Mouse (Mus musculus) heart, embryonic 14.5 days (tissue): ENCODE results near the gene Aars2. TPM values are rescaled to one million over a fixed set of nuclear protein-coding genes. Genes with fewer than 3 reads are reported as not detected.

ENCODE experiments used
- ATAC-seq: fragments of 200-750 bp; cut with Nextera tagmentation; 2 replicates; pipeline ENCODE4 v1.8.0; 2017; ENCODE audit warnings: low read depth, moderate TSS enrichment; ENCODE audit not compliant: insufficient number of reproducible peaks, insufficient read depth, low FRiP score
- H3K27ac ChIP-seq, 2 experiments: fragments of 200-500 bp in 1 of 2; fragments of 300-500 bp in 1 of 2; sonication (generic) in 1 of 2; replicated peaks in 1 of 2; 2 replicates each; pipeline ENCODE4 v1.5.1; 2012 to 2014; ENCODE audit warnings: low read depth in 2 of 2, low read length in 2 of 2, control low read depth in 1 of 2, mild to moderate bottlenecking in 1 of 2, mixed read lengths in 1 of 2; ENCODE audit not compliant: control insufficient read depth in 1 of 2, insufficient read depth in 1 of 2
- H3K27me3 ChIP-seq: fragments of 300-500 bp; sonication (generic); 2 replicates; pipeline ENCODE4 v1.6.1; 2014; ENCODE audit warnings: mild to moderate bottlenecking, low read length, control low read depth; ENCODE audit not compliant: control insufficient read depth, insufficient read depth
- H3K36me3 ChIP-seq: fragments of 300-500 bp; sonication (generic); 2 replicates; pipeline ENCODE4 v1.6.1; 2014; ENCODE audit warnings: mild to moderate bottlenecking, control low read depth, low read length, mixed read lengths; ENCODE audit not compliant: control insufficient read depth, insufficient read depth
- H3K4me1 ChIP-seq, 2 experiments: fragments of 200-500 bp in 1 of 2; fragments of 300-500 bp in 1 of 2; sonication (generic) in 1 of 2; 2 replicates each; pipeline ENCODE4 v1.6.1; 2012 to 2014; ENCODE audit warnings: low read length in 2 of 2, control low read depth in 1 of 2, mixed read lengths in 1 of 2; ENCODE audit not compliant: control insufficient read depth in 2 of 2, insufficient read depth in 2 of 2
- H3K4me2 ChIP-seq: fragments of 300-500 bp; sonication (generic); 2 replicates; pipeline ENCODE4 v1.6.1; 2014; ENCODE audit warnings: mild to moderate bottlenecking, low read length
- H3K4me3 ChIP-seq, 2 experiments: fragments of 200-500 bp in 1 of 2; fragments of 300-500 bp in 1 of 2; sonication (generic) in 1 of 2; 2 replicates each; pipeline ENCODE4 v1.5.1; 2012 to 2014; ENCODE audit warnings: low read length in 2 of 2, mild to moderate bottlenecking in 2 of 2, control low read depth in 1 of 2, low read depth in 1 of 2, moderate library complexity in 1 of 2; ENCODE audit not compliant: control insufficient read depth in 1 of 2, insufficient read depth in 1 of 2
- H3K9ac ChIP-seq: fragments of 300-500 bp; sonication (generic); 2 replicates; pipeline ENCODE4 v1.6.1; 2014; ENCODE audit warnings: mild to moderate bottlenecking, low read length
- H3K9me3 ChIP-seq: fragments of 300-500 bp; sonication (generic); 2 replicates; pipeline ENCODE4 v1.6.1; 2016; ENCODE audit warnings: low read length, control low read depth; ENCODE audit not compliant: control insufficient read depth
- WGBS: fragments of 180-500 bp; shearing (Covaris S2); extraction: QIAGEN DNeasy Blood & Tissue Kit; methylation state at CpG from one replicate; pipeline ENCODE4 v1.1.7; 2014; 5-methylcytosine and 5-hydroxymethylcytosine counted together
- polyA plus RNA-seq: library from polyadenylated mRNA; unstranded; fragments of >200 nt; fragmentation: Nextera tagmentation; extraction: Ambion mirVana; gene quantifications from 2 replicates; pipeline ENCODE4 v1.2.1, GENCODE M21; 2014

Aars2 gene
- polyA plus RNA-seq, 1 experiment from 2014 or later = 15.3 TPM

- Histone ChIP-seq H3K27me3 (no peaks in the 10 kb centered on the region), H3K4me2 (no peak overlapping the region), H3K4me3 (no peak overlapping the region), H3K36me3 (peaks cover 74% of the 10 kb centered on the region), H3K4me1 (peaks cover 12 to 27% of the 10 kb centered on the region in 2 experiments; a peak in 3 of 4 replicates), H3K9ac (no peak overlapping the region), H3K9me3 (no peaks in the 10 kb centered on the region), H3K27ac (no peak overlapping the region)
- no peak for ATAC-seq
- 84% methylated on average over 12 of the region's 12 CpGs for WGBS
Measured at GRCm38 (mm10) chr17:45568990-45569389, 62.3 kb downstream of the Aars2 start.

GRCm38 (mm10) chr17:45569999-45570398 is 63.4 kb downstream of the Aars2 start:
- Histone ChIP-seq H3K36me3 (peaks cover 72% of the 10 kb centered on the region), H3K4me1 (peaks cover 10 to 28% of the 10 kb centered on the region in 2 experiments; a peak in 3 of 4 replicates), H3K4me3 (no peak overlapping the region), H3K9ac (peak overlapping the region; percentile 36; the same call in 1 of the 2 replicates), H3K27me3 (no peaks in the 10 kb centered on the region), H3K27ac (no peak overlapping the region), H3K4me2 (no peak overlapping the region), H3K9me3 (no peaks in the 10 kb centered on the region)
- ATAC-seq = no peak
- WGBS = 79% methylated on average over 4 of the region's 4 CpGs

Other genes starting within 250 kb of the Aars2 start
- gene Cdc5l, start 73.1 kb upstream of the Aars2 start, polyA plus RNA-seq = 50.7 and 52.5 TPM in 2 replicates
- gene Spats1, start 31.4 kb upstream of the Aars2 start, polyA plus RNA-seq = 1.8 TPM in 2 replicates
- gene Tcte1, start 16.6 kb downstream of the Aars2 start, polyA plus RNA-seq = 0.28 and 0.39 TPM in 2 replicates
- 0.47 and 0.55 TPM in 2 replicates for gene Tmem151b, start 42.8 kb downstream of the Aars2 start, polyA plus RNA-seq
- 2.7 and 2.9 TPM in 2 replicates for gene Nfkbie, start 48.9 kb downstream of the Aars2 start, polyA plus RNA-seq
- 91.3 and 92.4 TPM in 2 replicates for gene Slc35b2, start 57.0 kb downstream of the Aars2 start, polyA plus RNA-seq
- gene Hsp90ab1, start 66.4 kb downstream of the Aars2 start, polyA plus RNA-seq = 1,215 and 1,233 TPM in 2 replicates
- gene Slc29a1, start 92.8 kb downstream of the Aars2 start, polyA plus RNA-seq = 84.7 and 87.8 TPM in 2 replicates
- gene Mymx, start 95.3 kb downstream of the Aars2 start, polyA plus RNA-seq = not detected in 2 replicates
- 0.12 TPM in 1 of 2 replicates, not detected in the other for gene Capn11, start 152.5 kb downstream of the Aars2 start, polyA plus RNA-seq
- gene Mrpl14, start 179.5 kb downstream of the Aars2 start, polyA plus RNA-seq = 148 and 155 TPM in 2 replicates
- 31.2 and 32.4 TPM in 2 replicates for gene Tmem63b, start 180.1 kb downstream of the Aars2 start, polyA plus RNA-seq
- 0.73 and 1.0 TPM in 2 replicates for gene 1600014C23Rik, start 227.0 kb downstream of the Aars2 start, polyA plus RNA-seq